Mouse (Mus musculus) lung, embryonic 14.5 days (tissue): Measurements from ENCODE around the gene Inhbe. TPM values are rescaled to one million over a fixed set of nuclear protein-coding genes. Genes with fewer than 3 reads are reported as not detected.

ENCODE experiments used
- ATAC-seq: fragments of 200-750 bp; cut with Nextera tagmentation; 2 replicates; pipeline ENCODE4 v1.8.0; 2017; ENCODE audit warnings: mild to moderate bottlenecking, moderate TSS enrichment, moderate library complexity; ENCODE audit not compliant: insufficient read depth
- DNase-seq: peaks from one replicate; pipeline ENCODE4 v3.0.0-alpha.2; 2015
- H3K27ac ChIP-seq: fragments of 300-500 bp; sonication (generic); 2 replicates; pipeline ENCODE4 v1.5.1; 2014; ENCODE audit warnings: low read depth, mild to moderate bottlenecking, moderate library complexity
- H3K27me3 ChIP-seq: fragments of 300-500 bp; sonication (generic); 2 replicates; pipeline ENCODE4 v1.6.1; 2014; ENCODE audit warnings: low read length, control low read depth; ENCODE audit not compliant: insufficient read depth
- H3K36me3 ChIP-seq: fragments of 300-500 bp; sonication (generic); 2 replicates; pipeline ENCODE4 v1.6.1; 2014; ENCODE audit warnings: control low read depth; ENCODE audit not compliant: insufficient read depth
- H3K4me1 ChIP-seq: fragments of 300-500 bp; sonication (generic); 2 replicates; pipeline ENCODE4 v1.6.1; 2014; ENCODE audit warnings: antibody characterized with exemption, control low read depth; ENCODE audit not compliant: insufficient read depth
- H3K4me2 ChIP-seq: fragments of 300-500 bp; sonication (generic); 2 replicates; pipeline ENCODE4 v1.6.1; 2014; ENCODE audit warnings: mild to moderate bottlenecking
- H3K4me3 ChIP-seq: fragments of 300-500 bp; sonication (generic); 2 replicates; pipeline ENCODE4 v1.5.1; 2014; ENCODE audit warnings: low read depth, low read length
- H3K9ac ChIP-seq: fragments of 300-500 bp; sonication (generic); 2 replicates; pipeline ENCODE4 v1.6.1; 2014
- H3K9me3 ChIP-seq: fragments of 300-500 bp; sonication (generic); 2 replicates; pipeline ENCODE4 v1.6.1; 2016; ENCODE audit warnings: low read depth, low read length, control low read depth
- CTCF ChIP-seq: IDR thresholded peaks from 2 replicates; pipeline ENCODE4 v1.5.1; 2016; ENCODE audit warnings: antibody characterized with exemption, low read depth
- WGBS: fragments of 180-500 bp; shearing (Covaris S2); extraction: QIAGEN DNeasy Blood & Tissue Kit; methylation state at CpG from one replicate; pipeline ENCODE4 v1.1.7; 2014; 5-methylcytosine and 5-hydroxymethylcytosine counted together
- polyA plus RNA-seq: library from polyadenylated mRNA; unstranded; fragments of >200 nt; fragmentation: Nextera tagmentation; extraction: Ambion mirVana; gene quantifications from 2 replicates; pipeline ENCODE4 v1.2.1, GENCODE M21; 2014

Gene Inhbe
- polyA plus RNA-seq, 1 experiment from 2014 or later = 0.04 TPM

GRCm38 (mm10) chr10:127346173-127346572 is 8.0 kb downstream of the Inhbe start:
- no peak for TF ChIP-seq CTCF
- no peaks in the 10 kb centered on the region for H3K4me1 ChIP-seq
- H3K27ac ChIP-seq = no peak overlapping the region
- peaks cover 4% of the 10 kb centered on the region; the same call in 1 of the 2 replicates for H3K27me3 ChIP-seq
- H3K9me3 ChIP-seq = no peaks in the 10 kb centered on the region
- H3K36me3 ChIP-seq = no peaks in the 10 kb centered on the region
- no peak for ATAC-seq
- H3K9ac ChIP-seq = no peak overlapping the region
- peak; percentile 59 for DNase-seq
- H3K4me2 ChIP-seq = no peak overlapping the region
- no peak overlapping the region for H3K4me3 ChIP-seq
- 65% methylated on average over 3 of the region's 3 CpGs for WGBS

- no peak overlapping the region for H3K27ac ChIP-seq
- peaks cover 15% of the 10 kb centered on the region; the same call in 1 of the 2 replicates for H3K27me3 ChIP-seq
- no peak for DNase-seq
- H3K9me3 ChIP-seq = no peaks in the 10 kb centered on the region
- WGBS = 61% methylated on average over 3 of the region's 3 CpGs
- no peak overlapping the region for H3K4me2 ChIP-seq
- no peak overlapping the region for H3K4me3 ChIP-seq
- no peaks in the 10 kb centered on the region for H3K4me1 ChIP-seq
- H3K36me3 ChIP-seq = 0 out of 2 replicates have a peak, but pooled peaks cover 3% of the 10 kb centered on the region
- ATAC-seq = no peak
- no peak for TF ChIP-seq CTCF
- H3K9ac ChIP-seq = no peak overlapping the region
Measured at GRCm38 (mm10) chr10:127343029-127343428, 11.2 kb downstream of the Inhbe start.

DNA sequence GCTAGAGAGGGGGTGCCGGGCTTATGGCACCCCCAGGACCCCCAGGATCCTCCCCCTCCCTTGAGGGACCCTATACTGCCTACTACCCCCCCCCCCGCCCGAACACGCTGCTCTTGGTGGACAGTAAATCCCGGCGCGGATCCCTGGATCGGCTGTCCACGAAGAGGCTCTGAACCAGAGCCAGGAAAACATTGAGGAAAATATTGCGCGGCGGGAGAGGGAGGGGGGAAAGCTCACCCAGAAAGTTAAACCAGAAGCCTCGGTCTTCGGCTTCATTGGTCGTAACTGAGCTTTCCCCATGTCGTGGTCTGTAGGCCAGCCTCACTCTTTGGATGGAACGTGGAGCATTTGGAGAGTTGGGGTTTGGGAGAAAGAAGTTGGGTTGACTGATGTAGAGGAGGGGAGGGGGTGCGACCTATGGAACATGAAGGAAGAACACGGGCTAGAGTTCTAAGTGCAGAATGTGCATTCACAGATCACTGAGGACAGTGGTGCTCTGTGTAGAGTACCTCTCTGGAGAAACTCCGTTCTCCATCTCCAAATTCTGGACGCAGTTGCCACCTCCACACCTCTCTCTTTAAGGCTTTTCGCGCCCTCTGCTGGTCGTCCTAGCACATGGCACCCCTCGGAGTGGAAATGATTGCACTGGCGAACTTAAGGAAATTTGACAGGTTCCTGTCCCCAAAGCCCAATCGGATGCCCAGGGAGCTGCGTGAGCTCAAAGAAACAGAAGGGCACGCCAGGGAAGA is 12.1 kb downstream of the Inhbe start, which contains the start of gene Gli1:
Gene Gli1 (minus strand): TSS at position 84 of the 749 bp plus-strand sequence.
- Histone ChIP-seq H3K36me3 (peaks cover 12% of the 10 kb centered on the region), H3K27ac (peak within 1 kb of the TSS; percentile 96), H3K9ac (peak within 1 kb of the TSS; percentile 66), H3K4me1 (no peaks in the 10 kb centered on the region), H3K9me3 (no peaks in the 10 kb centered on the region), H3K4me3 (peak within 1 kb of the TSS; percentile 57), H3K27me3 (peaks cover 15% of the 10 kb centered on the region; the same call in 1 of the 2 replicates), H3K4me2 (peak within 1 kb of the TSS; percentile 88)
- DNase-seq = peak; percentile 95
- ATAC-seq = peak; percentile 48
- WGBS = under 1% methylated on average over 29 of the region's 29 CpGs
- TF ChIP-seq CTCF = peak; percentile 95

- peaks cover 20% of the 10 kb centered on the region for H3K36me3 ChIP-seq
- peaks cover 15% of the 10 kb centered on the region; the same call in 1 of the 2 replicates for H3K27me3 ChIP-seq
- H3K4me3 ChIP-seq = peak overlapping the region; percentile 57
- H3K4me1 ChIP-seq = no peaks in the 10 kb centered on the region
- no peaks in the 10 kb centered on the region for H3K9me3 ChIP-seq
- H3K4me2 ChIP-seq = peak overlapping the region; percentile 88
- DNase-seq (peak; percentile 59), ATAC-seq (0 out of 2 replicates have a peak, but pooled peaks have one; percentile 5)
- 0% methylated on average over 11 of the region's 11 CpGs for WGBS
- TF ChIP-seq CTCF = no peak
- peak overlapping the region; percentile 96 for H3K27ac ChIP-seq
- H3K9ac ChIP-seq = peak overlapping the region; percentile 66
Measured at GRCm38 (mm10) chr10:127341360-127341690, 12.9 kb downstream of the Inhbe start.

DNA sequence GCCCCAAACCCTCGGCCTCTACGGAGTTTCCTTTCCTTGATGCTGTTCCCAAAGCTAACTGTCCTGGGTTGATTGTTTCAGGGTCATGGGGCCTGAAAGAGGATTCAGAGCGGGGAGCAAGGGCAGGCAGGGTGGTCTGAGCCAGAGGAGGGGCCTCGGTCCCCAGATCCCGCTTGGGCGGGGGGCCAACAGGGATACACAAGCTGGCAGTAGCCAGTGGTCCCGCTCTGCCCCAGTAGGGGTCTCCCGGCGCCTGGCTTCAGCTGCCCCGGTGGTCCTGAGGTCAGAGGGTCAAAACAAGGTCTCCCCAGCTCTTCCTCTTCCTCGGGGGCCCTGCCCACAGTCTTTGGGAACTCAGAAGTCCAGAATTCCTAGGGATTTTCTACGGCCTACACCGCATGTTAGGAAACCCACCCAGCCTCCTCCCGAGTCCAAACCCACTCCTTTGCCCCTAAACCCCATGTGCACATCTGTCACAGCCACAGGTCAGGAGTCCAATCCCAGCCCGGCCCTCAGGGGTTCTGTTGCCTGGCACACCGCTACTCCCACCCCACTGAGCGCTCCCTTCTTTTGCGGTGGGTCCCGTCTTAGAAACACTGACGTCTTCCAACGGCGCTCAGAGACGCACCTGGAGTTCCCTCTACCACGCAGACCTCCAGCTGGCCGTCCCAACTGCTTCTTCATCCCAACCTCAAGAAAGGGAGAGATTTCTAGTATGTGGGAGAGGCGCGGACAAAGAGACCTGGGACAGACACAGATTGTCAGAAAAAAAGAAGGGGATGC is 13.4 kb downstream of the Inhbe start:
- DNase-seq (peak; percentile 80), ATAC-seq (peak; percentile 16; the same call in 1 of the 2 replicates)
- peak overlapping the region; percentile 96 for H3K27ac ChIP-seq
- H3K36me3 ChIP-seq = peaks cover 23% of the 10 kb centered on the region
- H3K4me3 ChIP-seq = peak overlapping the region; percentile 57
- H3K9me3 ChIP-seq = no peaks in the 10 kb centered on the region
- TF ChIP-seq CTCF = peak; percentile 42
- WGBS = 1% methylated on average over 27 of the region's 27 CpGs
- H3K9ac ChIP-seq = peak overlapping the region; percentile 66
- H3K4me1 ChIP-seq = no peaks in the 10 kb centered on the region
- H3K4me2 ChIP-seq = peak overlapping the region; percentile 88
- H3K27me3 ChIP-seq = peaks cover 15% of the 10 kb centered on the region; the same call in 1 of the 2 replicates

DNA sequence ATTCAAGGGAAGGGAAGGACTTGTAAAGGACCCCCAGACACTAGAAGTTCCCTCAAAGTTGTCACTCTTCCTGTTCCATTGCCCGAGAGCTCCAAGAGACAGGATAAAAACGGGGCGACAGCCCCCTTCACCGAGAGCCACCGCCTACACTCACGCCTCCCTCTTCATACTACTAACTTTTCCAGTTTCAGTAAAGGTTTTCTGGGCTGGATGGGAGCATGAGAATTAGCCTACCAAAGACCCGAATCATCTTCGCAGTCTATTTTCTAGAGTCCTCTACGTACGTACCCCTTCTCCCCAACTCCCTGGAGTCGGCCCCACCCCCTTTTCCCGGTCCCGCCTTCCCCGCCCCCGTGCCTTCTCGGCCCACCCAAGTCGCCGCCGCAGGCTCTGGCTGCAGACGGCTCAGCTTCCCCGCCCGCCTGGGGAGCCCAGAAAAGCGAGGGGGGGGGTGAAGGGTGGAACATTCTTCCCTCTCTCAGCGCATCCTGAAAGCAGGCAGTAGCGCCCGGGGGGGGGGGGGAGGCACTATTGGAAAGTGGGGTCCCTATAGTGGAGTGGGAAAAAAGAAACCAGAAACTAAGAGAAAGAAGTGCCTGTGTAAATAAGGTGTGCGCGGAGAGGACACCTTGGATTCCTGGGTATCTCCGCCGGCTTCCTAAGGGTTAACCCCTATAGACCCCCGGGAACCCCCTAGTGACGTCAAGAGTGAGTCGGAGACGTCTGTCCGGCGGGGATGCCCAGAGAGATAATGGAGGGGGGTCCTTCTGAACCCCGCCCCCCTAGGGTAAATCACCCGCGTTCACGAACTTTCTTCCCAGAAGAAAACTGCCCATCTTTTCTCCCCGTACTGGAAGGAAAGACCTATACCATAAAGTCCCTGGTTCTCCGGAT is 14.3 kb downstream of the Inhbe start:
- H3K9ac ChIP-seq = peak overlapping the region; percentile 66
- ATAC-seq (peak; percentile 65), DNase-seq (peak; percentile 90)
- WGBS = under 1% methylated on average over 40 of the region's 42 CpGs
- H3K27me3 ChIP-seq = peaks cover 15% of the 10 kb centered on the region; the same call in 1 of the 2 replicates
- peak overlapping the region; percentile 88 for H3K4me2 ChIP-seq
- peak overlapping the region; percentile 96 for H3K27ac ChIP-seq
- TF ChIP-seq CTCF = no peak
- no peaks in the 10 kb centered on the region for H3K4me1 ChIP-seq
- H3K4me3 ChIP-seq = peak overlapping the region; percentile 57
- peaks cover 23% of the 10 kb centered on the region for H3K36me3 ChIP-seq
- H3K9me3 ChIP-seq = no peaks in the 10 kb centered on the region
